Mouse (Mus musculus) forebrain, embryonic 15.5 days (tissue): ENCODE results near the gene Atp6v0c. TPM values are rescaled to one million over a fixed set of nuclear protein-coding genes. Genes with fewer than 3 reads are reported as not detected.

ENCODE experiments used
- ATAC-seq: fragments of 200-750 bp; cut with Nextera tagmentation; replicated peaks from 2 replicates; pipeline ENCODE4 v1.8.0; 2017; ENCODE audit warnings: mild to moderate bottlenecking, moderate TSS enrichment, moderate library complexity
- H3K27ac ChIP-seq: fragments of 300-500 bp; sonication (generic); replicated peaks from 2 replicates; pipeline ENCODE4 v1.5.1; 2015; ENCODE audit warnings: mild to moderate bottlenecking, inconsistent platforms
- H3K27me3 ChIP-seq: fragments of 300-500 bp; sonication (generic); 2 replicates; pipeline ENCODE4 v1.6.1; 2015; ENCODE audit warnings: inconsistent platforms
- H3K36me3 ChIP-seq: fragments of 300-500 bp; sonication (generic); 2 replicates; pipeline ENCODE4 v1.6.1; 2015; ENCODE audit warnings: mild to moderate bottlenecking, inconsistent platforms
- H3K4me1 ChIP-seq: fragments of 300-500 bp; sonication (generic); 2 replicates; pipeline ENCODE4 v1.6.1; 2015; ENCODE audit warnings: inconsistent platforms
- H3K4me2 ChIP-seq: fragments of 300-500 bp; sonication (generic); replicated peaks from 2 replicates; pipeline ENCODE4 v1.6.1; 2015; ENCODE audit warnings: mild to moderate bottlenecking, inconsistent platforms
- H3K4me3 ChIP-seq: fragments of 300-500 bp; sonication (generic); 2 replicates; pipeline ENCODE4 v1.5.1; 2015; ENCODE audit warnings: mild to moderate bottlenecking, inconsistent platforms
- H3K9ac ChIP-seq: fragments of 300-500 bp; sonication (generic); replicated peaks from 2 replicates; pipeline ENCODE4 v1.6.1; 2015; ENCODE audit warnings: mild to moderate bottlenecking, inconsistent platforms
- H3K9me3 ChIP-seq: fragments of 300-500 bp; sonication (generic); 2 replicates; pipeline ENCODE4 v1.6.1; 2016; ENCODE audit warnings: inconsistent platforms
- WGBS: fragments of 180-500 bp; shearing (Covaris S2); methylation state at CpG from one replicate; pipeline ENCODE4 v1.1.7; 2015; ENCODE audit warnings: mixed read lengths; 5-methylcytosine and 5-hydroxymethylcytosine counted together
- polyA plus RNA-seq: library from polyadenylated mRNA; unstranded; fragments of >200 nt; fragmentation: Nextera tagmentation; extraction: Ambion mirVana; gene quantifications from 2 replicates; pipeline ENCODE4 v1.2.1, GENCODE M21; 2015

Atp6v0c gene
- 872 and 917 TPM in 2 replicates for polyA plus RNA-seq

GRCm38 (mm10) chr17:24169317-24170065 lies at the start of gene Atp6v0c:
Atp6v0c (minus strand) TSS chr17:24169702.
- Histone ChIP-seq H3K27ac (peak within 1 kb of the TSS; percentile 99), H3K4me2 (peak within 1 kb of the TSS; percentile 91), H3K9me3 (no peaks in the 10 kb centered on the region), H3K27me3 (no peaks in the 10 kb centered on the region), H3K9ac (peak within 1 kb of the TSS; percentile 96), H3K4me3 (peak within 1 kb of the TSS; percentile 95), H3K36me3 (peaks cover 16% of the 10 kb centered on the region; the same call in 1 of the 2 replicates), H3K4me1 (peaks cover 37% of the 10 kb centered on the region)
- peak; percentile 91 for ATAC-seq
- WGBS, result under 1% methylated on average over 54 of the region's 58 CpGs

- 69% methylated on average over 4 of the region's 4 CpGs for WGBS
- no peak for ATAC-seq
- no peaks in the 10 kb centered on the region for H3K9me3 ChIP-seq
- no peak overlapping the region for H3K27ac ChIP-seq
- no peak overlapping the region for H3K4me3 ChIP-seq
- H3K27me3 ChIP-seq, result no peaks in the 10 kb centered on the region
- H3K4me2 ChIP-seq, result no peak overlapping the region
- peaks cover 25% of the 10 kb centered on the region for H3K36me3 ChIP-seq
- peaks cover 20% of the 10 kb centered on the region for H3K4me1 ChIP-seq
- H3K9ac ChIP-seq, result no peak overlapping the region
These were observed 47.3 kb upstream of the Atp6v0c start for GRCm38 (mm10) chr17:24216836-24217235.

- H3K27ac ChIP-seq, result no peak overlapping the region
- no peaks in the 10 kb centered on the region for H3K27me3 ChIP-seq
- no peaks in the 10 kb centered on the region for H3K9me3 ChIP-seq
- H3K36me3 ChIP-seq, result peaks cover 25% of the 10 kb centered on the region
- no peak overlapping the region for H3K4me2 ChIP-seq
- no peak overlapping the region for H3K9ac ChIP-seq
- 80% methylated on average over 6 of the region's 6 CpGs for WGBS
- H3K4me1 ChIP-seq, result peaks cover 37% of the 10 kb centered on the region
- H3K4me3 ChIP-seq, result no peak overlapping the region
- ATAC-seq, result no peak
These were observed 43.7 kb upstream of the Atp6v0c start for GRCm38 (mm10) chr17:24213186-24213585.

- no peak for ATAC-seq
- H3K27ac ChIP-seq, result no peak overlapping the region
- peaks cover 22% of the 10 kb centered on the region for H3K36me3 ChIP-seq
- H3K4me2 ChIP-seq, result peak overlapping the region; percentile 92
- WGBS, result 29% methylated on average over 5 of the region's 5 CpGs
- H3K9me3 ChIP-seq, result no peaks in the 10 kb centered on the region
- peak overlapping the region; percentile 55 for H3K4me3 ChIP-seq
- H3K4me1 ChIP-seq, result peaks cover 43% of the 10 kb centered on the region
- H3K9ac ChIP-seq, result no peak overlapping the region
- peaks cover 5% of the 10 kb centered on the region; the same call in 1 of the 2 replicates for H3K27me3 ChIP-seq
These were observed 43.0 kb upstream of the Atp6v0c start for GRCm38 (mm10) chr17:24212441-24213018.

GRCm38 (mm10) chr17:24211631-24212440 lies 42.3 kb upstream of the Atp6v0c start:
- WGBS, result 1% methylated on average over 37 of the region's 37 CpGs
- peaks cover 16% of the 10 kb centered on the region for H3K36me3 ChIP-seq
- peak; percentile 62 for ATAC-seq
- H3K4me3 ChIP-seq, result peak overlapping the region; percentile 55
- peak overlapping the region; percentile 92 for H3K4me2 ChIP-seq
- H3K27ac ChIP-seq, result peak overlapping the region; percentile 52
- peaks cover 12% of the 10 kb centered on the region; the same call in 1 of the 2 replicates for H3K27me3 ChIP-seq
- no peaks in the 10 kb centered on the region for H3K9me3 ChIP-seq
- H3K9ac ChIP-seq, result peak overlapping the region; percentile 73
- peaks cover 50% of the 10 kb centered on the region for H3K4me1 ChIP-seq

- no peak overlapping the region for H3K27ac ChIP-seq
- peaks cover 12% of the 10 kb centered on the region; the same call in 1 of the 2 replicates for H3K27me3 ChIP-seq
- H3K4me2 ChIP-seq, result no peak overlapping the region
- no peak overlapping the region for H3K4me3 ChIP-seq
- H3K4me1 ChIP-seq, result peaks cover 63% of the 10 kb centered on the region
- no peak overlapping the region for H3K9ac ChIP-seq
- no peak for ATAC-seq
- H3K36me3 ChIP-seq, result peaks cover 7% of the 10 kb centered on the region
- WGBS, result 92% methylated on average over 3 of the region's 3 CpGs
- H3K9me3 ChIP-seq, result no peaks in the 10 kb centered on the region
These were observed 41.1 kb upstream of the Atp6v0c start for GRCm38 (mm10) chr17:24210591-24210990.

GRCm38 (mm10) chr17:24209916-24210240 lies 40.4 kb upstream of the Atp6v0c start:
- 70% methylated on average over 3 of the region's 3 CpGs for WGBS
- H3K9ac ChIP-seq, result 0 out of 2 replicates have a peak overlapping the region, but pooled peaks have one; percentile 68

GRCm38 (mm10) chr17:24209043-24209915 lies 39.8 kb upstream of the Atp6v0c start, which contains the start of gene Ntn3:
Ntn3 (minus strand) TSS chr17:24209531.
- H3K4me1 ChIP-seq, result peaks cover 73% of the 10 kb centered on the region
- H3K9me3 ChIP-seq, result no peaks in the 10 kb centered on the region
- H3K9ac ChIP-seq, result peak within 1 kb of the TSS; percentile 68
- H3K27ac ChIP-seq, result peak within 1 kb of the TSS; percentile 63
- ATAC-seq, result peak; percentile 12
- 1% methylated on average over 43 of the region's 43 CpGs for WGBS
- H3K4me2 ChIP-seq, result peak within 1 kb of the TSS; percentile 89
- H3K36me3 ChIP-seq, result no peaks in the 10 kb centered on the region
- peak within 1 kb of the TSS; percentile 84 for H3K4me3 ChIP-seq
- H3K27me3 ChIP-seq, result peaks cover 12% of the 10 kb centered on the region; the same call in 1 of the 2 replicates

More at GRCm38 (mm10) chr17:24209916-24210240, 40.4 kb upstream of the Atp6v0c start:
- ATAC-seq, result no peak
- Histone ChIP-seq H3K27ac (peak overlapping the region; percentile 63), H3K4me1 (peaks cover 67% of the 10 kb centered on the region), H3K9me3 (no peaks in the 10 kb centered on the region), H3K4me3 (peak overlapping the region; percentile 84; the same call in 1 of the 2 replicates), H3K4me2 (peak overlapping the region; percentile 89; the same call in 1 of the 2 replicates), H3K36me3 (no peaks in the 10 kb centered on the region; the same call in 1 of the 2 replicates), H3K27me3 (peaks cover 12% of the 10 kb centered on the region; the same call in 1 of the 2 replicates)

- Histone ChIP-seq H3K4me3 (peak overlapping the region; percentile 84), H3K4me2 (peak overlapping the region; percentile 89), H3K36me3 (no peaks in the 10 kb centered on the region), H3K4me1 (peaks cover 79% of the 10 kb centered on the region), H3K27ac (peak overlapping the region; percentile 63), H3K9ac (peak overlapping the region; percentile 68), H3K9me3 (no peaks in the 10 kb centered on the region), H3K27me3 (peaks cover 12% of the 10 kb centered on the region; the same call in 1 of the 2 replicates)
- 3% methylated on average over 29 of the region's 29 CpGs for WGBS
- ATAC-seq, result no peak
These were observed 39.1 kb upstream of the Atp6v0c start for GRCm38 (mm10) chr17:24208641-24209042.

GRCm38 (mm10) chr17:24207768-24208640 lies 38.5 kb upstream of the Atp6v0c start:
- Histone ChIP-seq H3K4me2 (peak overlapping the region; percentile 89), H3K9ac (peak overlapping the region; percentile 68), H3K36me3 (no peaks in the 10 kb centered on the region), H3K4me3 (peak overlapping the region; percentile 84), H3K9me3 (no peaks in the 10 kb centered on the region), H3K4me1 (peaks cover 85% of the 10 kb centered on the region), H3K27me3 (peaks cover 12% of the 10 kb centered on the region; the same call in 1 of the 2 replicates), H3K27ac (no peak overlapping the region)
- no peak for ATAC-seq
- WGBS, result 65% methylated on average over 34 of the region's 34 CpGs
